16 mouse cellular contexts compared by ENCODE assay signal in the genomic region with DNA sequence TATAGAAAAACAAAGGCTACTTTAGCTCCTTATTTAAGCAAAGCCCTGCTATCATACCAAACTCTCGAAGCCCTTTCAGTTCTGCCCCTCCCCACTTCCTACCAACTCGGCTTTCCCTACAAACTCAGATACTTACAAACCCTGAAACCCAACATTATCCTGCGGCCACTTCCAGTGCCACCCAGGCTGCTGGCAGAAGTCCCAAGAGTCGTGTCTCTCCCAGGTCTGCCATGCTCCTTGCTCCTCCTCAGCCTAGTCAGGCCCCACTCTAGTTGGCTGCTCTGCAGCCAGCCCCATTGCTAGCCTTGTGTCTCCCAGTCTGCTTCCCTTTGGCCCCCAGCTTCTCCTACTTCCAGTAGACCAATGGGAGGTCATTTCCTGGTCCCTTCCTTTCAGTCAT.
"Had no signal": no experiment of that assay in that cellular context is flagged by ENCODE, and none has a peak within 500 bp of the region (broad histone marks: within the 10 kb centered on the region; RNA-seq: fewer than 3 reads in every experiment).

No protein-coding gene starts in this region.

- H3K27ac ChIP-seq: liver, embryonic 13.5 days; midbrain, embryonic 12.5 days; neural tube, embryonic 13.5 days; stomach, embryonic 15.5 days had no signal

- ATAC-seq: midbrain, embryonic 16.5 days had no signal

- H3K9me3 ChIP-seq: liver, embryonic 13.5 days; midbrain, embryonic 12.5 days; neural tube, embryonic 13.5 days; stomach, embryonic 15.5 days had no signal

- H3K4me3 ChIP-seq: liver, embryonic 13.5 days; midbrain, embryonic 12.5 days; myocyte; neural tube, embryonic 13.5 days; stomach, embryonic 15.5 days had no signal

- H3K4me1 ChIP-seq: liver, embryonic 13.5 days; midbrain, embryonic 12.5 days; neural tube, embryonic 13.5 days; stomach, embryonic 15.5 days had no signal

- H3K9ac ChIP-seq: liver, embryonic 13.5 days; midbrain, embryonic 12.5 days; neural tube, embryonic 13.5 days; stomach, embryonic 15.5 days had no signal

- H3K36me3 ChIP-seq: liver, embryonic 13.5 days; midbrain, embryonic 12.5 days; neural tube, embryonic 13.5 days; stomach, embryonic 15.5 days had no signal

- DNase-seq: kidney, adult 9 months; kidney, postnatal 14 days; kidney, postnatal 4 days; liver, embryonic 13.5 days; lung, adult 2 months; lung, postnatal 14 days; lung, postnatal 4 days; retina, postnatal 1 day; right cerebral cortex, postnatal 25 days; spleen, adult 18-20 months; thymus, postnatal 25 days had no signal

- H3K4me2 ChIP-seq: liver, embryonic 13.5 days; midbrain, embryonic 12.5 days; neural tube, embryonic 13.5 days; stomach, embryonic 15.5 days had no signal

- H3K27me3 ChIP-seq: liver, embryonic 13.5 days; stomach, embryonic 15.5 days had no signal
